In genomic region chr1:136232285-136232926, GRCm38 (mm10) we compare ENCODE assay signal across 10 mouse cellular contexts. TPM values are rescaled to one million over a fixed set of nuclear protein-coding genes. Genes with fewer than 3 reads are reported as not detected.
DNase-seq lines count a peak whose midpoint lies in the region; ATAC-seq lines count a peak whose summit lies in the region.
"Had no signal": no experiment of that assay in that cellular context is flagged by ENCODE, and none has a peak within 500 bp of the region (broad histone marks: within the 10 kb centered on the region; RNA-seq: fewer than 3 reads in every experiment).

No protein-coding gene starts in this region.

- peak overlapping the region; percentile 84 for H3K27ac ChIP-seq in lung, embryonic 16.5 days (ENCODE audit: low read length)
- peak overlapping the region; percentile 95 for H3K27ac ChIP-seq in forebrain, embryonic 10.5 days
- H3K27ac ChIP-seq in limb, embryonic 12.5 days, result peak overlapping the region; percentile 87
- H3K27ac ChIP-seq in stomach, embryonic 14.5 days (ENCODE audit: low read length), result peak overlapping the region; percentile 77
- H3K27ac ChIP-seq: liver, embryonic 14.5 days had no signal

- H3K4me2 ChIP-seq in lung, embryonic 16.5 days (ENCODE audit: low read depth, low read length), result peak overlapping the region; percentile 75
- peak overlapping the region; percentile 84 for H3K4me2 ChIP-seq in limb, embryonic 12.5 days
- H3K4me2 ChIP-seq in stomach, embryonic 14.5 days (replicated peaks; ENCODE audit: low read depth, low read length), result peak overlapping the region; percentile 56

- peak overlapping the region; percentile 52 for H3K4me3 ChIP-seq in lung, embryonic 16.5 days (ENCODE audit: low read length)
- peak overlapping the region; percentile 72 for H3K4me3 ChIP-seq in forebrain, embryonic 10.5 days
- H3K4me3 ChIP-seq in limb, embryonic 12.5 days (replicated peaks), result peak overlapping the region; percentile 67
- peak overlapping the region; percentile 61 for H3K4me3 ChIP-seq in stomach, embryonic 14.5 days (ENCODE audit: low read depth, low read length)

- no peak for ATAC-seq in lung, embryonic 16.5 days (ENCODE audit: low read depth)
- no peak for ATAC-seq in limb, embryonic 12.5 days (ENCODE audit: insufficient number of reproducible peaks, insufficient read depth, low FRiP score, low TSS enrichment, low read depth)
- no peak for ATAC-seq in stomach, embryonic 14.5 days (ENCODE audit: insufficient number of reproducible peaks, insufficient read depth, low FRiP score, low read depth)
- ATAC-seq in CD4-positive, CD25-positive, alpha-beta regulatory T cell, adult 4 months, result no peak

- H3K4me1 ChIP-seq in lung, embryonic 16.5 days (replicated peaks; ENCODE audit: control insufficient read depth, insufficient read depth, low read length), result peaks cover 38% of the 10 kb centered on the region
- H3K4me1 ChIP-seq in forebrain, embryonic 10.5 days, result peaks cover 70% of the 10 kb centered on the region
- peaks cover 51% of the 10 kb centered on the region for H3K4me1 ChIP-seq in limb, embryonic 12.5 days (replicated peaks)
- H3K4me1 ChIP-seq in stomach, embryonic 14.5 days (ENCODE audit: control insufficient read depth, insufficient read depth, low read length), result peaks cover 39% of the 10 kb centered on the region

- no peaks in the 10 kb centered on the region for H3K27me3 ChIP-seq in lung, embryonic 16.5 days (ENCODE audit: control insufficient read depth, insufficient read depth, low read depth, low read length)
- peaks cover 37% of the 10 kb centered on the region for H3K27me3 ChIP-seq in forebrain, embryonic 10.5 days (ENCODE audit: poor library complexity, severe bottlenecking)
- H3K27me3 ChIP-seq in limb, embryonic 12.5 days, result no peaks in the 10 kb centered on the region
- no peaks in the 10 kb centered on the region for H3K27me3 ChIP-seq in stomach, embryonic 14.5 days (ENCODE audit: control insufficient read depth, insufficient read depth, low read length)

- WGBS in lung, embryonic 16.5 days, result 3% methylated on average over 9 of the region's 9 CpGs
- 2% methylated on average over 9 of the region's 9 CpGs for WGBS in forebrain, embryonic 10.5 days
- WGBS in limb, embryonic 12.5 days, result 2% methylated on average over 9 of the region's 9 CpGs
- 3% methylated on average over 9 of the region's 9 CpGs for WGBS in stomach, embryonic 14.5 days

- no peak for DNase-seq in lung, adult 18-20 months
- peak; percentile 44 for DNase-seq in forebrain, embryonic 10.5 days (ENCODE audit: extremely low spot score, low spot score)
- no peak for DNase-seq in frontal cortex, adult 2 months (ENCODE audit: extremely low spot score in 1 of 2, low spot score in 1 of 2)
- DNase-seq in left cerebral cortex, adult 8-10 months (ENCODE audit: low spot score in 2 of 2), result no peak
- DNase-seq: spleen, adult 18-20 months had no signal

- no peaks in the 10 kb centered on the region for H3K36me3 ChIP-seq in lung, embryonic 16.5 days (ENCODE audit: control insufficient read depth, insufficient read depth, low read length)
- peaks cover 11% of the 10 kb centered on the region for H3K36me3 ChIP-seq in forebrain, embryonic 10.5 days (replicated peaks)
- H3K36me3 ChIP-seq in limb, embryonic 12.5 days, result peaks cover 2% of the 10 kb centered on the region; the same call in 1 of the 2 replicates
- no peaks in the 10 kb centered on the region; the same call in 1 of the 2 replicates for H3K36me3 ChIP-seq in stomach, embryonic 14.5 days (ENCODE audit: control insufficient read depth, insufficient read depth, low read length)

- H3K9ac ChIP-seq in lung, embryonic 16.5 days (ENCODE audit: low read length), result peak overlapping the region; percentile 70
- peak overlapping the region; percentile 75 for H3K9ac ChIP-seq in limb, embryonic 12.5 days (replicated peaks)
- H3K9ac ChIP-seq in stomach, embryonic 14.5 days (replicated peaks; ENCODE audit: low read depth, low read length), result peak overlapping the region; percentile 58; the same call in 1 of the 2 replicates
- H3K9ac ChIP-seq: liver, embryonic 14.5 days had no signal

- H3K9me3 ChIP-seq in lung, embryonic 16.5 days (ENCODE audit: control insufficient read depth, low read length), result no peaks in the 10 kb centered on the region
- H3K9me3 ChIP-seq in forebrain, embryonic 10.5 days, result no peaks in the 10 kb centered on the region
- H3K9me3 ChIP-seq in limb, embryonic 12.5 days, result no peaks in the 10 kb centered on the region
- no peaks in the 10 kb centered on the region for H3K9me3 ChIP-seq in stomach, embryonic 14.5 days (ENCODE audit: control insufficient read depth, low read depth, low read length)

RNA-seq across cellular contexts. Expression of gene Inava, which starts 1.7 kb away (rescaled TPM):
- polyA plus RNA-seq in lung, embryonic 16.5 days (2015; fragmentation: Nextera tagmentation; extraction: Ambion mirVana), result 15.2 and 15.3 TPM in 2 replicates
- polyA plus RNA-seq in forebrain, embryonic 10.5 days (2016; fragmentation: Nextera tagmentation; extraction: Ambion mirVana), result 21.2 and 23.2 TPM in 2 replicates
- polyA plus RNA-seq in limb, embryonic 12.5 days (2016; fragmentation: Nextera tagmentation; extraction: Ambion mirVana), result 25.4 and 28.4 TPM in 2 replicates
- 38.7 and 40.3 TPM in 2 replicates for polyA plus RNA-seq in stomach, embryonic 14.5 days (2014; fragmentation: Nextera tagmentation; extraction: Ambion mirVana)
- 2.8 and 3.3 TPM in 2 replicates for polyA plus RNA-seq in frontal cortex, adult 2 months (2012; rRNA removed)
- under 1 TPM in 1 of 2 experiments, not detected in 1; 0.28 TPM for polyA plus RNA-seq in CD4-positive, CD25-positive, alpha-beta regulatory T cell, adult 4 months (2017; shearing (Covaris generic))
- 1 to 10 TPM; 1.2 to 2.7 (median 1.5) TPM for total RNA-seq in left cerebral cortex, adult 8-10 months (2022)

RNA-seq across cellular contexts. Expression of gene Mroh3, which starts 19.8 kb away (rescaled TPM):
- 0.24 TPM in 1 of 2 replicates, not detected in the other for polyA plus RNA-seq in lung, embryonic 16.5 days (2015; fragmentation: Nextera tagmentation; extraction: Ambion mirVana)
- polyA plus RNA-seq in forebrain, embryonic 10.5 days (2016; fragmentation: Nextera tagmentation; extraction: Ambion mirVana), result 0.27 and 0.28 TPM in 2 replicates
- polyA plus RNA-seq in limb, embryonic 12.5 days (2016; fragmentation: Nextera tagmentation; extraction: Ambion mirVana), result 0.23 and 0.40 TPM in 2 replicates
- 1.5 and 2.7 TPM in 2 replicates for polyA plus RNA-seq in stomach, embryonic 14.5 days (2014; fragmentation: Nextera tagmentation; extraction: Ambion mirVana)
- polyA plus RNA-seq in frontal cortex, adult 2 months (2012; rRNA removed), result 0.63 and 0.88 TPM in 2 replicates
- not detected for polyA plus RNA-seq in CD4-positive, CD25-positive, alpha-beta regulatory T cell, adult 4 months (2017; shearing (Covaris generic))
- 1 to 10 TPM in 1 of 4 experiments, under 1 TPM in 3; 0.37 to 1.2 (median 0.56) TPM for total RNA-seq in left cerebral cortex, adult 8-10 months (2022)

RNA-seq across cellular contexts. Expression of gene Gpr25, which starts 28.3 kb away (rescaled TPM):
- polyA plus RNA-seq in lung, embryonic 16.5 days (2015; fragmentation: Nextera tagmentation; extraction: Ambion mirVana), result not detected in 2 replicates
- polyA plus RNA-seq in forebrain, embryonic 10.5 days (2016; fragmentation: Nextera tagmentation; extraction: Ambion mirVana), result not detected in 2 replicates
- polyA plus RNA-seq in limb, embryonic 12.5 days (2016; fragmentation: Nextera tagmentation; extraction: Ambion mirVana), result not detected in 2 replicates
- polyA plus RNA-seq in stomach, embryonic 14.5 days (2014; fragmentation: Nextera tagmentation; extraction: Ambion mirVana), result not detected in 2 replicates
- 5.4 and 6.5 TPM in 2 replicates for polyA plus RNA-seq in frontal cortex, adult 2 months (2012; rRNA removed)
- polyA plus RNA-seq in CD4-positive, CD25-positive, alpha-beta regulatory T cell, adult 4 months (2017; shearing (Covaris generic)), result not detected
- 1 to 10 TPM; 5.1 to 7.4 (median 5.8) TPM for total RNA-seq in left cerebral cortex, adult 8-10 months (2022)
- polyA plus RNA-seq: liver, embryonic 14.5 days had no signal
